Mouse (Mus musculus) mouse embryonic stem cell (cell line): ENCODE measurements around the gene Ak1.

Source experiments
- in situ Hi-C, 2 experiments: fragments of 300-500 bp; cut with MboI; formaldehyde crosslinking; loops; 1 replicate in 1 of 2; 3 replicates in 1 of 2; pipeline ENCODE4 v1.14.3; 2019 to 2020; ENCODE audit warnings: low sequenced_read_pairs in 2 of 2, low pct_unique_long_range_greater_than_20kb in 1 of 2, mixed read lengths in 1 of 2; ENCODE audit not compliant: unreplicated experiment in 1 of 2

The Ak1 gene

DNA sequence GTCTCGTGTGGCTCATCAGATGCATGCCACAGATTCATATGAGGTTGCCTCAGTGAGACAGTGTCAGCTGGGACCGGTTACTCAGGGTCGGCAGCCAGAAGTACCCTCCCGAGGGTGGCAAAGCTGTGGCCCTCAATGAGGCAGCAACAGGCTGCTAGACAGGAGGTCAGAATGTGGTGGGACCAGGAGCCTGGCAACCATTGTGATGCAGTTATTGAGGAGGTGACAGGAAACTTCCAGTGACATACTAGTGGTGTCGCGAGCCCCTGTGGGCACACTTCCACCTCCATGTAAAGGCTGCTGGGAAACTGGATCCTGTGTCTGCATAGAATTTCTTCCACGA is at the start of gene Ak1:
TSS of gene Ak1 (plus strand) at position 242 of the 343 bp plus-strand sequence.
- in situ Hi-C loops, result no loop called here

DNA sequence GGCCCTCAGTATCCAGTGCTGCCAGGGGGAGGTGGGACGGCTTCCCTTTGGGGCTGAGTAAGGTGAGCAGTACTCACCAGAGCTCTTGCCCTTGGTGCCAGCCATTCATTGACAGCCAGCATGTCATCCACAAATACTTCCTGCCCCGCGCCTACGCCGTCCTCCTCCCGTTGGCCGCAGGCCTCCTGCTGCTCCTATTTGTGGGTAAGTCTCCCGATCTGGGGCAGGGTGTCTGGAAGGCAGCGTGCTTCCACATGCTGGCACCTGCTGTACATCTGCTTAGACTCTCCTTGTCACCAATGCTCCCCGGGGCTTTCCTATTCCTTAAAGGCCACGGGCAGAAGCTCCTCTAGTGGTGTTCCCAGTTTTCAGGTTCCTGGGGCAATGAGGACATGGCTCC is 49.4 kb upstream of the Ak1 start:
- in situ Hi-C loops, result no loop called here

- in situ Hi-C loops, result no loop called here
These were observed 47.1 kb upstream of the Ak1 start, which contains the start of gene Pip5kl1 for GRCm38 (mm10) chr2:32574497-32574896. Gene Pip5kl1 (plus strand): TSS chr2:32574797.

- in situ Hi-C loops, result no loop called here
These were observed 46.5 kb upstream of the Ak1 start for GRCm38 (mm10) chr2:32574901-32575585.

- in situ Hi-C loops, result no loop called here
These were observed 45.9 kb upstream of the Ak1 start, which contains the start of gene 9430097D07Rik for GRCm38 (mm10) chr2:32575586-32576160. Gene 9430097D07Rik (minus strand): TSS chr2:32575684.

DNA sequence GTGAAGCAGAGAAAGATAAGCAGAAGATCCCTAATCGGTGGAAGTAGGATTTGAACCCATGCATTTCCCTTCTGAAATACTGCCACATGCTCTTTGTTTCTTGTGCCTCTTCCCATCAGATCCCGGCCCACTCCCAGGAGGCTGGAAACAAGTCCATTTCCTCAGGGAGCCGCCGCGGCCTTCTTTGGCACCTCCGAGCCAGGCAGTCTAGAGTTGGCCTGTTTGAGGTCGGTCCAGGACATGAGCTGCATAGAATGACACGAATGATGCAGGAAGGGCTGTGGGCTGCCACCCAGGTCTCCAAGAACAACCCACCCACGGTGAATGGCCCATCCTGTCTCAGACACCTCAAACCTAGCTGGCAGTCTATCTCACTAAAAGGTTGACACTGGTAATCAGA is 45.0 kb upstream of the Ak1 start:
- in situ Hi-C loops, result no loop called here

GRCm38 (mm10) chr2:32578146-32579046 is 43.2 kb upstream of the Ak1 start:
- in situ Hi-C loops, result no loop called here

- in situ Hi-C loops, result no loop called here
These were observed 40.0 kb upstream of the Ak1 start for GRCm38 (mm10) chr2:32581450-32582095.

DNA sequence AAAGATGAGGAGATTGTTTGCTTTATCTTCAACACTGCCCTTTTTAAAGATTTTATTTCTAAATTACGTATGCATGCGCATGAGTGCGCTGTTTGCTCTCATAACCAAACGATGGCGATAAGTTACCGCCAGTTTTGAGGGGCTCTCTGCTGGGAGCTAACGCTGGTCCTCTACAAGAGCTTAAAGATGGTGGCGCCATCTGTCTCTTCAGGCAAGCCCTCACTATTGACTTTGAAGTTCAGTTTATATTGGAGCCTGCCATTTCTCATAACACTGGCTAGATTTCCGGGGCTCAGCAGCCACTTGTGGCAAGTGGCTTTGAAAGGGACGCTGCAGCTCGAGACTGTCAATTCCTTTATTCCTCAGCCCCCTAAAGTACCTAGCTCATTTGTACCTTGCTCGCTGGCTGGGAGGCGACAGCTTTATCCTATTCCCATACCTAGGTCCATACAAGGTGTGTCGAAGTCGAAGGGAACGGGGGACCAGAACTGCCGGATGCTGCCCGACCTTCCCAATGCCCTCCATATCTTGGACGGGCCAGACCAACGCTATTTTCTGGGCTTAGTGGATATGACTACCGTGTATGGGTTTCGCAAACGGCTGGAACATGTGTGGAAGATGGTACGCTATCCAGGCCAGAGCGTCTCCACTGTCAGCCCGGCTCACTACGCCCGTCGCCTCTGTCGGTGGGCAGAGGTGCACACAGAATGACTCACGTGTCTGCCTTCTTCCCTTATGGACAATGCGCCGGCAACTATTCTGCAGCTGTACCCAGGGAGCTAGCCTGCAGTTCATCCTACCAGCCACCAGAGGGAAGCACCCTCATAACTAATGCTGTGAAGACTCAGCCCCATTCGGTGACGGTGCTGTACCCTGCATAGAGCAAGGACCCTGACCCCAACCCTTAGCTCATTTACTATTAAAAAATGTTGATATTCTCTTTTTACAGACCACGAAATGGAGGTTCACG is 38.4 kb upstream of the Ak1 start:
- in situ Hi-C loops, result no loop called here

DNA sequence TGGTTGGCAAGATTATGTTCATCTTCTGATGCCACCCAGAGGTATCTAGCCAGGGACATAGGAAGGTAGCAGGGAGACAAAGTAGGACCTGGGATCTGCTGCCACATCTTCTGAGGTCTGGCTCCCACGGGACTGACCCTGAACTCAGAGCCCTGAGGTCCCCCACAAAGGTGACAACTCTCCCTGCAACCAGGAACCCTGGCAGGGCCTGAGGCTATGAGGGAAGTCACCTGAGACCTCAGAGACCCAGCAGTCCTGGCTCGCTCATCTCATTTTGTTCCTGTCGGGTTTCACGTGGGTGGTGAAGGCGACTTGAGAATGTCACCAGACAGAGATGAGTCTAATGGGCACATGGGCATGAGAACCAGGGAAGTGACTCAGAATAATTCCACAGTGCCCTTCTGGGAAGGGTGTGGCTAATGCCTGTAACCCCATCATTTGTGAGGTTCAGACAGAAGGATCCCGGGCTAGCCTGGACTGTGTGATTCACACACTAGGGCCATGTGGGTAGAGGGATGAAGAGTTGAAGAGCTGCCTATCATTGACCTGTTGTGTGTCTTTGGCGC is 36.3 kb upstream of the Ak1 start:
- in situ Hi-C loops, result no loop called here

DNA sequence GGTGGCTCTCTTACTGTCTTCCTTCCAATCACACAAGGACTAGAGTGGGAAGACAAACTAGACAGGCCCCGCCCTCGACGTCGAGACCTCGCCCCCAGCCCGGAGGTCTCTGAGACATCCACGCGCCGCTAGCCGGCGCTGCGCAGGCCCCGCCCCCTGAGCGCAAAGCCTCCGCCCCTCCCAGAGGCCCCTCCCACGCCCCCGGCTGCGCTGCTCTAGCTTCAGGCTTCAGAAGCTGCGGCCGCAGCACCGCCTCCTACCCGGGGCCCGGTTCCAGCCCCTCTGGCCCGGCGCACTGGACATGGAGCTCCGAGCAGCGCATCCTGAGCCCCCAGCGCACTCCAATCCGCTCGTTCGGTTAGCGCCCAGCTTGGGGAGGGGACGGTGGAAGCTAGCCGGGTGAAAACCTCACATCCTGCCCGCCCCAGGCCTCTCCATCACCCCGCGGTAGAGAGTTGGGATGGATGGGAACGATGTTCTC is 34.6 kb upstream of the Ak1 start, which contains the start of gene St6galnac4:
TSS of gene St6galnac4 (plus strand) at position 225 of the 481 bp plus-strand sequence.
- in situ Hi-C loops, result no loop called here

GRCm38 (mm10) chr2:32587731-32588321 is 33.7 kb upstream of the Ak1 start:
- in situ Hi-C loops, result no loop called here

GRCm38 (mm10) chr2:32589213-32589795 is 32.3 kb upstream of the Ak1 start:
- in situ Hi-C loops, result no loop called here

DNA sequence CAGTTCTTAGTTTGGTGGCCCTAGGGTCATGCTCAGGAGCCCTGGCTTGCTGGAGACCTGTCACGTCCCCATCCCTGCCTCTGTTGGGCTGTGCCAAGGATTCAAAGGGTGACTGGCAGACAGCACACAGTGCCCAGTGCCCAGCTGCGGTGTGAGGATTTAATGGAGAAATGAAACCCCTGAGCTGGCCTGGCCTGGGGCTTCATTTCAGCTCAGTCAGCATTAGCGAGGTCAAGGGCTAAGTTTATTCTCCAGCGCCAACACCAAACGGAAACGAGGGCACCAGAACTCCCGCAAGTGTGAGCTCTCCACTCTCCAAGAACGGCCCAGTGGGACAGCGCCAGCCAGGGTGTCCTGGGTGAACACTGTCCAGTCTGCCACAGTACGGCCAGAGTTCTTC is 31.3 kb upstream of the Ak1 start:
- in situ Hi-C loops, result no loop called here

DNA sequence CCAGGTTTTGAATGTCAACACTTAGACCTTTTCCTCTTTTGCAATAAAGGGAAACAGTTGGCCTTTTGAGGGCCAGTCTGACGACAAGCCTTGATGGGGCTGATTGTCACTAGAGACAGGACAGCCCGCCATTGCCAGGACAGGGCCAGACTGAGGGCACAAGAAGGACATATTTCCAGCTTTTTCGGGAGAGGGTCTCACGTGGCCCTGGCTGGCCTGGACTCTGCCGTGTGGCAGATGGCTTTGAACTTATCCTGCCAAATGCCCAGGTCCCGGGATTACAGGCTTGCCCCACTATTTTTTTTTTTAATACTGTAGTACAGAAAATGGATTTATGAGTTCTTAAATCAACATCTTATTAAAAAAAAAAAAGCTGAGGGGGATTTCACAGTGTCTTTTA is 30.3 kb upstream of the Ak1 start:
- in situ Hi-C loops, result no loop called here

GRCm38 (mm10) chr2:32596725-32597124 is 24.8 kb upstream of the Ak1 start:
- in situ Hi-C loops, result no loop called here

GRCm38 (mm10) chr2:32597248-32597647 is 24.3 kb upstream of the Ak1 start:
- in situ Hi-C loops, result no loop called here
